Mouse (Mus musculus) ES-Bruce4 (cell line): Measurements from ENCODE around the gene Mb. TPM values are rescaled to one million over a fixed set of nuclear protein-coding genes. Genes with fewer than 3 reads are reported as not detected.
A peak's percentile ranks its signal among the peaks of the same experiment; 100 is the strongest.

Experiments used
- H3K27ac ChIP-seq: 2 replicates; pipeline ENCODE4 v1.5.1; 2012; ENCODE audit warnings: low read length, inconsistent platforms; ENCODE audit not compliant: insufficient read depth
- H3K27me3 ChIP-seq: 2 replicates; pipeline ENCODE4 v1.6.1; 2012; ENCODE audit warnings: mild to moderate bottlenecking, low read length, inconsistent platforms; ENCODE audit not compliant: control insufficient read depth, poor library complexity, insufficient read depth, severe bottlenecking
- H3K36me3 ChIP-seq: 2 replicates; pipeline ENCODE4 v1.6.1; 2012; ENCODE audit warnings: inconsistent platforms, mild to moderate bottlenecking, low read length, moderate library complexity; ENCODE audit not compliant: control insufficient read depth, poor library complexity, insufficient read depth, severe bottlenecking
- H3K4me1 ChIP-seq: one replicate; pipeline ENCODE4 v1.8.1; 2011; ENCODE audit warnings: low read length; ENCODE audit not compliant: control insufficient read depth, insufficient read depth
- H3K4me3 ChIP-seq: 2 replicates; pipeline ENCODE4 v1.5.1; 2011; ENCODE audit warnings: low read depth, mild to moderate bottlenecking, low read length
- H3K9ac ChIP-seq: 2 replicates; pipeline ENCODE4 v1.6.1; 2012; ENCODE audit warnings: low read depth, mild to moderate bottlenecking, inconsistent platforms; ENCODE audit not compliant: poor library complexity, severe bottlenecking
- H3K9me3 ChIP-seq: replicated peaks from 2 replicates; pipeline ENCODE4 v1.6.1; 2012; ENCODE audit warnings: mild to moderate bottlenecking, low read length, inconsistent platforms; ENCODE audit not compliant: control insufficient read depth, poor library complexity, insufficient read depth, severe bottlenecking
- CTCF ChIP-seq: IDR thresholded peaks from one replicate; pipeline ENCODE4 v1.8.1; 2011; ENCODE audit warnings: low read depth, low read length
- EP300 ChIP-seq: IDR thresholded peaks from 2 replicates; pipeline ENCODE4 v1.6.1; 2011; ENCODE audit warnings: low read depth, low read length; ENCODE audit not compliant: insufficient read depth
- POLR2A ChIP-seq: IDR thresholded peaks from one replicate; pipeline ENCODE4 v1.8.1; 2011; ENCODE audit warnings: low read length; ENCODE audit not compliant: insufficient read depth
- polyA plus RNA-seq: library from polyadenylated mRNA; stranded (reverse); fragments of >200 nt; gene quantifications from 2 replicates; pipeline ENCODE4 v1.2.4, GENCODE M21; 2011; ENCODE audit warnings: low read depth; ENCODE audit not compliant: missing spikeins, insufficient read depth, insufficient read length

Gene Mb
- polyA plus RNA-seq, 1 experiment = 1.9 TPM

- Histone ChIP-seq H3K27me3 (no peaks in the 10 kb centered on the region), H3K36me3 (no peaks in the 10 kb centered on the region), H3K4me1 (peaks cover 2% of the 10 kb centered on the region), H3K9ac (no peak overlapping the region), H3K9me3 (no peaks in the 10 kb centered on the region), H3K4me3 (no peak overlapping the region), H3K27ac (no peak overlapping the region)
- TF ChIP-seq CTCF (no peak), POLR2A (no peak), EP300 (no peak)
Measured at GRCm38 (mm10) chr15:76998048-76998447, 52.4 kb downstream of the Mb start.

- H3K9ac ChIP-seq = no peak overlapping the region
- TF ChIP-seq CTCF = no peak
- no peak for TF ChIP-seq EP300
- no peak for TF ChIP-seq POLR2A
- H3K4me1 ChIP-seq = peaks cover 2% of the 10 kb centered on the region
- H3K27ac ChIP-seq = no peak overlapping the region
- H3K36me3 ChIP-seq = no peaks in the 10 kb centered on the region
- H3K27me3 ChIP-seq = no peaks in the 10 kb centered on the region
- H3K9me3 ChIP-seq = no peaks in the 10 kb centered on the region
- H3K4me3 ChIP-seq = no peak overlapping the region
Measured at GRCm38 (mm10) chr15:76994413-76994812, 56.1 kb downstream of the Mb start.

- TF ChIP-seq EP300 = no peak
- no peak for TF ChIP-seq CTCF
- peak; percentile 81 for TF ChIP-seq POLR2A
- Histone ChIP-seq H3K9me3 (no peaks in the 10 kb centered on the region), H3K36me3 (no peaks in the 10 kb centered on the region), H3K4me1 (no peaks in the 10 kb centered on the region), H3K27ac (peak overlapping the region; percentile 76), H3K4me3 (peak overlapping the region; percentile 76), H3K9ac (peak overlapping the region; percentile 50), H3K27me3 (no peaks in the 10 kb centered on the region)
Measured at GRCm38 (mm10) chr15:76987542-76988094, 62.9 kb downstream of the Mb start.

GRCm38 (mm10) chr15:76987137-76987536 lies 63.3 kb downstream of the Mb start:
- Histone ChIP-seq H3K9ac (peak overlapping the region; percentile 50), H3K9me3 (no peaks in the 10 kb centered on the region), H3K27ac (peak overlapping the region; percentile 42)

GRCm38 (mm10) chr15:76982745-76983144 lies 67.7 kb downstream of the Mb start:
- TF ChIP-seq CTCF (peak; percentile 8), EP300 (no peak)
- Histone ChIP-seq H3K4me3 (no peak overlapping the region), H3K27me3 (no peaks in the 10 kb centered on the region), H3K27ac (no peak overlapping the region), H3K4me1 (no peaks in the 10 kb centered on the region), H3K36me3 (no peaks in the 10 kb centered on the region), H3K9ac (no peak overlapping the region), H3K9me3 (no peaks in the 10 kb centered on the region)

More at GRCm38 (mm10) chr15:76987137-76987536, 63.3 kb downstream of the Mb start:
- Histone ChIP-seq H3K4me1 (no peaks in the 10 kb centered on the region), H3K4me3 (peak overlapping the region; percentile 76), H3K36me3 (no peaks in the 10 kb centered on the region), H3K27me3 (no peaks in the 10 kb centered on the region)
- TF ChIP-seq EP300 = no peak
- no peak for TF ChIP-seq POLR2A
- TF ChIP-seq CTCF = no peak

GRCm38 (mm10) chr15:76979799-76980198 lies 70.7 kb downstream of the Mb start:
- TF ChIP-seq EP300 (no peak), CTCF (no peak), POLR2A (no peak)
- no peak overlapping the region for H3K9ac ChIP-seq
- no peaks in the 10 kb centered on the region for H3K36me3 ChIP-seq
- H3K27ac ChIP-seq = no peak overlapping the region
- H3K27me3 ChIP-seq = no peaks in the 10 kb centered on the region
- H3K4me3 ChIP-seq = no peak overlapping the region
- H3K4me1 ChIP-seq = no peaks in the 10 kb centered on the region
- no peaks in the 10 kb centered on the region for H3K9me3 ChIP-seq

GRCm38 (mm10) chr15:76976619-76977018 lies 73.9 kb downstream of the Mb start:
- Histone ChIP-seq H3K4me3 (no peak overlapping the region), H3K9me3 (no peaks in the 10 kb centered on the region), H3K27me3 (no peaks in the 10 kb centered on the region), H3K4me1 (no peaks in the 10 kb centered on the region), H3K9ac (no peak overlapping the region), H3K27ac (no peak overlapping the region), H3K36me3 (no peaks in the 10 kb centered on the region)
- TF ChIP-seq EP300 = 0 out of 2 replicates have a peak, but pooled peaks have one; percentile 33
- no peak for TF ChIP-seq POLR2A
